Mouse (Mus musculus) left cerebral cortex, postnatal 10 days (tissue): Measurements from ENCODE around the gene Cntnap1. TPM values are rescaled to one million over a fixed set of nuclear protein-coding genes. Genes with fewer than 3 reads are reported as not detected.

ENCODE experiments used
- DNase-seq, 2 experiments: peaks; one replicate each; pipeline ENCODE4 v3.0.0; 2021 to 2022; ENCODE audit warnings: low spot score in 2 of 2, mixed read lengths in 1 of 2; ENCODE audit errors: extremely low spot score in 1 of 2
- intact Hi-C: fragments of 180-260 bp; cut with DNase I; formaldehyde crosslinking; loops from one replicate; pipeline ENCODE4 v1.15.1; 2025
- total RNA-seq, 2 experiments: library from RNA; stranded (reverse); gene quantifications; 2 replicates each; pipeline ENCODE4 v1.2.3; 2021

Cntnap1 gene
- total RNA-seq, 2 experiments from 2014 or later, result 44.2 to 54.1 TPM

- intact Hi-C loops, result no loop called here
- DNase-seq, result peak in 1 of 2 experiments; percentile 34
These were observed 20.9 kb downstream of the Cntnap1 start for GRCm38 (mm10) chr11:101190913-101191907.

- intact Hi-C loops, result no loop called here
- peak in 1 of 2 experiments; percentile 22 for DNase-seq
These were observed 21.7 kb downstream of the Cntnap1 start for GRCm38 (mm10) chr11:101191919-101192470.

GRCm38 (mm10) chr11:101192646-101193045, 22.3 kb downstream of the Cntnap1 start:
- intact Hi-C loops, result no loop called here
- DNase-seq, result peak in 1 of 2 experiments; percentile 35

- intact Hi-C loops, result no loop called here
- peak in 1 of 2 experiments; percentile 15 for DNase-seq
These were observed 22.8 kb downstream of the Cntnap1 start for GRCm38 (mm10) chr11:101193076-101193475.

GRCm38 (mm10) chr11:101194137-101194536, 23.8 kb downstream of the Cntnap1 start:
- intact Hi-C loops, result no loop called here
- peak in 1 of 2 experiments; percentile 26 for DNase-seq

GRCm38 (mm10) chr11:101194643-101195042, 24.3 kb downstream of the Cntnap1 start:
- intact Hi-C loops, result no loop called here
- peak in 1 of 2 experiments; percentile 17 for DNase-seq

GRCm38 (mm10) chr11:101195101-101195500, 24.8 kb downstream of the Cntnap1 start:
- intact Hi-C loops, result no loop called here
- no peak for DNase-seq

GRCm38 (mm10) chr11:101195571-101195970, 25.2 kb downstream of the Cntnap1 start:
- no peak for DNase-seq
- intact Hi-C loops, result no loop called here

- intact Hi-C loops, result no loop called here
- DNase-seq, result no peak
These were observed 25.9 kb downstream of the Cntnap1 start for GRCm38 (mm10) chr11:101196175-101196574.

GRCm38 (mm10) chr11:101199555-101199954, 29.2 kb downstream of the Cntnap1 start:
- no peak for DNase-seq
- intact Hi-C loops, result no loop called here

- DNase-seq, result peak in 1 of 2 experiments; percentile 45
- intact Hi-C loops, result no loop called here
These were observed 30.7 kb downstream of the Cntnap1 start for GRCm38 (mm10) chr11:101200986-101201385.

- DNase-seq, result peak in 1 of 2 experiments; percentile 63
- intact Hi-C loops, result loop anchor here (5.0 to 10.0 kb wide), 3 partner anchors 35 to 183 kb away; partner anchors contain the start of genes Becn1 and Ramp2
These were observed 41.6 kb downstream of the Cntnap1 start for GRCm38 (mm10) chr11:101211970-101212369.

GRCm38 (mm10) chr11:101216936-101217335, 46.6 kb downstream of the Cntnap1 start:
- intact Hi-C loops, result loop anchor here (10.0 kb wide), 1 partner anchor 178 kb away; no protein-coding TSS in a partner anchor
- no peak for DNase-seq

GRCm38 (mm10) chr11:101218436-101219055, 48.2 kb downstream of the Cntnap1 start:
- intact Hi-C loops, result loop anchor here (10.0 kb wide), 1 partner anchor 176 kb away; no protein-coding TSS in a partner anchor

GRCm38 (mm10) chr11:101220853-101221252, 50.5 kb downstream of the Cntnap1 start:
- intact Hi-C loops, result no loop called here
- DNase-seq, result no peak

More at GRCm38 (mm10) chr11:101218436-101219055, 48.2 kb downstream of the Cntnap1 start:
- no peak for DNase-seq

GRCm38 (mm10) chr11:101221306-101221986, 51.1 kb downstream of the Cntnap1 start:
- DNase-seq, result no peak
- intact Hi-C loops, result no loop called here

GRCm38 (mm10) chr11:101224337-101224736, 54.0 kb downstream of the Cntnap1 start:
- DNase-seq, result no peak
- intact Hi-C loops, result no loop called here

GRCm38 (mm10) chr11:101225331-101226064, 55.2 kb downstream of the Cntnap1 start:
- no peak for DNase-seq
- intact Hi-C loops, result no loop called here
